Mouse (Mus musculus) heart, adult 11 months (tissue): ENCODE data around the gene Fdx1.

Experiments
- DNase-seq: peaks from one replicate; pipeline ENCODE4 v3.0.0; 2022

Gene Fdx1

GRCm38 (mm10) chr9:51961190-51961909 is 2.0 kb downstream of the Fdx1 start:
- DNase-seq = no peak

- no peak for DNase-seq
Measured at GRCm38 (mm10) chr9:51960331-51960730, 3.0 kb downstream of the Fdx1 start.

GRCm38 (mm10) chr9:51958981-51959380 is 4.4 kb downstream of the Fdx1 start:
- DNase-seq = no peak

- DNase-seq = no peak
Measured at GRCm38 (mm10) chr9:51957025-51957424, 6.3 kb downstream of the Fdx1 start.

GRCm38 (mm10) chr9:51956484-51956883 is 6.9 kb downstream of the Fdx1 start:
- no peak for DNase-seq

GRCm38 (mm10) chr9:51951337-51951736 is 12.0 kb downstream of the Fdx1 start:
- no peak for DNase-seq

GRCm38 (mm10) chr9:51950667-51951066 is 12.7 kb downstream of the Fdx1 start:
- peak; percentile 53 for DNase-seq

- DNase-seq = peak; percentile 30
Measured at GRCm38 (mm10) chr9:51950225-51950624, 13.1 kb downstream of the Fdx1 start.

- peak; percentile 67 for DNase-seq
Measured at GRCm38 (mm10) chr9:51943934-51944333, 19.4 kb downstream of the Fdx1 start.

- DNase-seq = no peak
Measured at GRCm38 (mm10) chr9:51934641-51935040, 28.7 kb downstream of the Fdx1 start.

- DNase-seq = no peak
Measured at GRCm38 (mm10) chr9:51931997-51932396, 31.4 kb downstream of the Fdx1 start.

GRCm38 (mm10) chr9:51931054-51931690 is 32.2 kb downstream of the Fdx1 start:
- DNase-seq = no peak

GRCm38 (mm10) chr9:51929972-51930371 is 33.4 kb downstream of the Fdx1 start:
- DNase-seq = no peak

- peak; percentile 69 for DNase-seq
Measured at GRCm38 (mm10) chr9:51928659-51929058, 34.7 kb downstream of the Fdx1 start.

- DNase-seq = peak; percentile 81
Measured at GRCm38 (mm10) chr9:51928116-51928515, 35.2 kb downstream of the Fdx1 start.

- peak; percentile 70 for DNase-seq
Measured at GRCm38 (mm10) chr9:51927680-51928079, 35.7 kb downstream of the Fdx1 start.

GRCm38 (mm10) chr9:51926629-51927028 is 36.7 kb downstream of the Fdx1 start:
- DNase-seq = no peak

- peak; percentile 64 for DNase-seq
Measured at GRCm38 (mm10) chr9:51924551-51925081, 38.7 kb downstream of the Fdx1 start.

GRCm38 (mm10) chr9:51922756-51923155 is 40.6 kb downstream of the Fdx1 start:
- DNase-seq = peak; percentile 55

GRCm38 (mm10) chr9:51915580-51915979 is 47.8 kb downstream of the Fdx1 start:
- peak; percentile 54 for DNase-seq

- peak; percentile 89 for DNase-seq
Measured at GRCm38 (mm10) chr9:51914481-51915120, 48.8 kb downstream of the Fdx1 start.

GRCm38 (mm10) chr9:51908838-51909237 is 54.5 kb downstream of the Fdx1 start:
- peak; percentile 91 for DNase-seq

- peak; percentile 66 for DNase-seq
Measured at GRCm38 (mm10) chr9:51908255-51908654, 55.1 kb downstream of the Fdx1 start.

GRCm38 (mm10) chr9:51906938-51907337 is 56.4 kb downstream of the Fdx1 start:
- DNase-seq = no peak
